Mouse (Mus musculus): ENCODE results near the gene Pde10a.

DNA sequence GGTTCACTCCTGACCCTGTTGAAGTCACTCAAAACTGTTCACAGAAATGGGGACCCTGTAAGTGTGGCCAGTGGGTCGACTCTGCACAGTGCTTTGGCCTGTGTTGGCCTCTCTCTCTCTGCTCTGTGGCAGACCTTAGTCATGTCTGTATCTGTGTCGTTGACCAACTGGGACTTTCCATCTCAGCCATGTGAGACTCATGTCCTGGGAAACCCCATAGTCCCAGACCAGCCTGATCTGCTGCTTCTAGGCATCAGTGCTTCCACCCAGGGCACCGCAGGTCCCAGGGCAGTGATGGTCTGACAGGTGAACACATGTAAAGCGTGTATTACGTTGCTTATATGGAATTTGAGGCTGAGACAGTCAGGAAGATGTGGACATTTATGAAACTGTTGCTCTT is 311.1 kb downstream of the Pde10a start:
- TF ChIP-seq CHD1 (IDR thresholded peaks at IDR 0.05; ENCODE audit: low read depth, low read length), result no peak
- no peak for TF ChIP-seq ZMIZ1 (IDR thresholded peaks at IDR 0.05; ENCODE audit: low read depth, low read length)
- TF ChIP-seq POLR2A (IDR thresholded peaks at IDR 0.05; ENCODE audit: low read depth, low read length), result no peak
- TF ChIP-seq MAX (IDR thresholded peaks at IDR 0.05; ENCODE audit: low read length), result no peak
- no peak for TF ChIP-seq POLR2AphosphoS2 (IDR thresholded peaks at IDR 0.05; ENCODE audit: low read depth, low read length)
- TF ChIP-seq USF1 (IDR thresholded peaks at IDR 0.05; ENCODE audit: low read depth, low read length), result no peak
- TF ChIP-seq CTCF (conservative IDR thresholded peaks at IDR 0.05 in 1 of 2, IDR thresholded peaks at IDR 0.05 in 1 of 2; ENCODE audit: low read depth in 2 of 2, low read length in 2 of 2), result no peak
- TF ChIP-seq RAD21 (IDR thresholded peaks at IDR 0.05; ENCODE audit: low read depth, low read length), result no peak
- no peak for TF ChIP-seq ZNF384 (IDR thresholded peaks at IDR 0.05; ENCODE audit: low read depth, low read length)
- TF ChIP-seq EP300 (IDR thresholded peaks at IDR 0.05; ENCODE audit: low read length), result peak; percentile 41; the same call in 1 of the 2 replicates
- no peak for TF ChIP-seq ELF1 (IDR thresholded peaks at IDR 0.05; ENCODE audit: low read depth, low read length)
- TF ChIP-seq NRF1 (IDR thresholded peaks at IDR 0.05; ENCODE audit: low read depth, low read length), result no peak

Measured in CH12.LX (cell line).